ENCODE assay signal across 15 mouse cellular contexts in genomic region chr5:36841701-36842100, GRCm38 (mm10). TPM values are rescaled to one million over a fixed set of nuclear protein-coding genes. Genes with fewer than 3 reads are reported as not detected.
"Had no signal": no experiment of that assay in that cellular context is flagged by ENCODE, and none has a peak within 500 bp of the region (broad histone marks: within the 10 kb centered on the region; RNA-seq: fewer than 3 reads in every experiment).

No protein-coding gene starts in this region.

- H3K9ac ChIP-seq: limb, embryonic 13.5 days; liver, embryonic 14.5 days; midbrain, embryonic 13.5 days; stomach, embryonic 15.5 days had no signal

- H3K4me1 ChIP-seq: limb, embryonic 13.5 days; stomach, embryonic 15.5 days had no signal

- DNase-seq: kidney, postnatal 10 days; layer of hippocampus, adult 9-11 months; layer of hippocampus, postnatal 36 days; left cerebral cortex, postnatal 4 days; lung, adult 18-20 months; right cerebral cortex, postnatal 14 days; thymus, postnatal 36 days had no signal

- H3K36me3 ChIP-seq: limb, embryonic 13.5 days; midbrain, embryonic 13.5 days; stomach, embryonic 15.5 days had no signal

- H3K4me3 ChIP-seq: limb, embryonic 13.5 days; midbrain, embryonic 13.5 days; stomach, embryonic 15.5 days had no signal

- H3K27ac ChIP-seq: limb, embryonic 13.5 days; liver, embryonic 14.5 days; midbrain, embryonic 13.5 days; stomach, embryonic 15.5 days had no signal

- H3K9me3 ChIP-seq: limb, embryonic 13.5 days; midbrain, embryonic 13.5 days; stomach, embryonic 15.5 days had no signal

- H3K27me3 ChIP-seq: limb, embryonic 13.5 days; stomach, embryonic 15.5 days had no signal

- ATAC-seq: midbrain, embryonic 13.5 days had no signal

- H3K4me2 ChIP-seq: limb, embryonic 13.5 days; midbrain, embryonic 13.5 days; stomach, embryonic 15.5 days had no signal

RNA-seq across cellular contexts. Expression of gene Ppp2r2c, which starts 26.6 kb away (rescaled TPM):
- total RNA-seq: megakaryocyte-erythroid progenitor cell, adult 5-6 weeks had no signal
- polyA plus RNA-seq: kidney, embryonic 14.5 days; liver, adult 2 months; liver, embryonic 14.5 days; thymus, postnatal 0 days had no signal
